Mouse (Mus musculus) kidney, postnatal 14 days (tissue): ENCODE measurements around the gene Fgd3.

ENCODE experiments used
- DNase-seq: peaks from one replicate; pipeline ENCODE4 v3.0.0; 2022; ENCODE audit warnings: mixed read lengths

The Fgd3 gene

DNA sequence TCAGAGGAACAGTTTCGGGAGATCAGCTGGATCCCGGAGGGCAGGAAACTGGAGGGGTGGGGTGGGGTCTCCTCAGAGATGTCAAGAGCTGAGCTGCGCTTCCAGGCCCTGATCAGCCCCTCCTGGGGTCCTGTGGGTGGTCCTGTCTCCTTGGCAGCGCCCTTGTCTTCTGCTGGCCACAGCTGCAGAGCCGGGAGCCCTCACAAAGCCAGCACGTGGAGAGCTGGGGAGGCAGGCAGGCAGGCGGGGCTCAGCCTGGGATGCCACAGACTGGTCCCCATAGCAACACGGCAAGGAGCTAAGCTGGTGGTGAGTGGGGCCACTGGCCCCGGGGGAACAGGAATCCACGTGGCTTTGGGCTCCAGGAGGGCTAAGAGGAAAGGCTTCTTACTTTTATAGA lies at the start of gene Fgd3:
Gene Fgd3 (minus strand): TSS at position 272 of the 400 bp plus-strand sequence.
- peak; percentile 49 for DNase-seq

DNA sequence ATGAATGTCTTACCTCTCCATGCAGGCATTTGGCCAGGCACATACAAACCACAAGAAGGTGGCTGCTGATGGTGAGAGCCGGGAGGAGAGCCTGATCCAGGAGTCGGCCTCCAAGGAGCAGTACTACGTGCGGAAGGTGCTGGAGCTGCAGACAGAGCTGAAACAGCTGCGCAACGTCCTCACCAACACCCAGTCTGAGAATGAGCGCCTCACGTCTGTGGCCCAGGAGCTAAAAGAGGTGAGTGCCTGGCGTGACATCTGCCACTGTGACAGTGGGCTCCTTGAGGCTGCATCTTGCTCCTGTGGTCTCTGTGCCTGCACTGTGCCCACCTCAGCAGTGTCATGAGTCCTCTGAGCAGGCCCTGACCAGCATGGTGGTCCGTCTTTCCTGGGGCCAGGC lies 49.3 kb upstream of the Fgd3 start:
- no peak for DNase-seq

- DNase-seq = no peak
Measured at GRCm38 (mm10) chr13:49367657-49368440, 47.7 kb upstream of the Fgd3 start.

GRCm38 (mm10) chr13:49364716-49365115 lies 44.6 kb upstream of the Fgd3 start:
- DNase-seq = no peak

- DNase-seq = no peak
Measured at GRCm38 (mm10) chr13:49362804-49363203, 42.7 kb upstream of the Fgd3 start.

GRCm38 (mm10) chr13:49362364-49362763 lies 42.3 kb upstream of the Fgd3 start:
- DNase-seq = no peak

GRCm38 (mm10) chr13:49360906-49361406 lies 40.8 kb upstream of the Fgd3 start:
- no peak for DNase-seq

DNA sequence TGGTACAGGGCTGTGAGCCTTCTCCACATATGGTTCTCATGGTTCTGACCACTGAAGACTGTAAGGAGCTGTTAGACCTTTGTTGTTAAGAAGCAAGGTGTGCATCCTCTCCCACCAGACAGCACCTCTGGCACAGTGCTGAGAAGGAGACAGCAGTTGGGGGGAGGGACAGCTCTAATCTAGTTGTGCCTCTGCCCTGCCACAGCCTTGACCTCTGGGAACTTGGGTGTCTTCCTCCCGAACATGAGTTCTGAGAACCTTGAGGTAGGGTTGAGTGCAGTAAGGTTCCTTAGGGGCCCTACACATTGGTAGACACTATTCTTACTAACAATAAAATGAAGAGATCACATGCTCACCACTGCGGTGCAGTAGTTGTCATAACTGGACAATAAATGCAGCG lies 38.1 kb upstream of the Fgd3 start:
- DNase-seq = no peak

- DNase-seq = no peak
Measured at GRCm38 (mm10) chr13:49357367-49358026, 37.4 kb upstream of the Fgd3 start.

DNA sequence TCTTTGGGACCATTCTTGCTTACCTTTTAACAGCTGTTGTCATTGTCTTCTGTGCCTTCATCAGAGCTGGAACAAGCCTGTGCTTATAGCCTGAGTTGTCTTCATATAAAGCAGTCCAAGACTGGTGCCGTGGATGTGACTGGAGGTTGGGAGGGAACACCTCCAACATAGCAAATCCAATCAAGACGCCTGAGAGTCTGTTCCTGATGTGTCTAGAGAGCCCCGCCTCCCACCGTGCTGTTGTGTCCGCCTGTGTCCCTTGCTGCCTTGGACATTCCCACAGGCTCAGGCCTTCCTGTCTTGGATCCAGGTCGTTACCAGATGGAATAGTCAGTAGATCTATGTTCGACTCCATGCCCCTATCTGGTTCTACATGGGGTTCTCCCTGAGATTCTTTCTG lies 36.0 kb upstream of the Fgd3 start:
- no peak for DNase-seq

DNA sequence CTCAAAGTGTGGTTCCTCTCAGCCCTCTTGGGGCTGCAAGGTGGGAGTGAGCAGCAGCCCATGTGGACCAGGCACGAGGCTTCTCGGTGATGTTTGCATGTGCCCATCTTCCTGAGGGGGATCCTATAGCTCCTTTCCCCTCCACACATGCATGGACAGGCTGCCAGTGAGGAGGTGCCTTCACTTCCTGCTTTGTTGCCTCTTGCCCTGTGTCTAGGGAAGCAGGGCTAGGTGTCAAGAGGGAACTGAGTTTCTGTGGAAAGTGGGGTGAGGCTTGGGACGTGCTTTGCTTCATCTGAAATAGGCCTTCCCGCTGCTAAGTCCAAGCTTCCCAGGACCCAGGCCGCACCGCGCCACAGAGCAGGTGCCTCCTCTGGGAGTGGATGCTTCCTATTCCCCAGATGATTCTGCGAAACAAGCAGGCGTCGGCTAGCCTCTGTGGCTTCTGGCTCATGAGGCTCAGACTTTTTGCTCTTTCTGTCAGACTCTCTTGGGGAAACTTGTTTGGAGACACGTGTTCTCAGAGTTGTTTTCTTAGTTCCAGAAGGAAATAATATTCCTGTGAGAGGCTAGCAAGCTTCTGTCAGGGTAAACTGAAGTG lies 35.5 kb upstream of the Fgd3 start:
- no peak for DNase-seq

DNA sequence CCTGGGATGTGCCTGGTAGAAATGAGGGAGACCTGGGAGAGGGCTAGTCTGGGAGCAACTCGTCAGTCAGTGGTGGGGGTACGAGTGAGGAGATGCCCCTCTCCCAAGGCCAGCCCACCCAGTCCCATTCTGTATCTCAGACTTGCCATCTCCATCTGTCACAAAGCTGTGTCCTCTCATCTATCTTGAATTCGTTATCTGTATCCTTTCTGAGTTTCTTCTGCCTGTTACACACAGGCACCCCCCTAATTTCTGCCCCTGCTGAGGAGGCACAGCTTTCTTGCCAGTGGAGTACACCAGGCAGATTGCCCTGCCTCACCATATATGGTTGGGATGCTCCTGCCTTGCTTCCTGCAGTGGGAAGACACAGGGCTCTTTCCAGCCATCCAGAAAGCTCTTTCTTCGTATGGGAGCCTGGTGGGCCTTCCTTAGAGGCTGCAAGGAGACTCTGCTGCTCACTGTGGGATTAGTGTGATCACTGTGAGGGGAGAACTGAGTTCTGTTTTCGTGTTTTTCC lies 33.9 kb upstream of the Fgd3 start:
- DNase-seq = no peak

GRCm38 (mm10) chr13:49353422-49353821 lies 33.3 kb upstream of the Fgd3 start:
- no peak for DNase-seq

DNA sequence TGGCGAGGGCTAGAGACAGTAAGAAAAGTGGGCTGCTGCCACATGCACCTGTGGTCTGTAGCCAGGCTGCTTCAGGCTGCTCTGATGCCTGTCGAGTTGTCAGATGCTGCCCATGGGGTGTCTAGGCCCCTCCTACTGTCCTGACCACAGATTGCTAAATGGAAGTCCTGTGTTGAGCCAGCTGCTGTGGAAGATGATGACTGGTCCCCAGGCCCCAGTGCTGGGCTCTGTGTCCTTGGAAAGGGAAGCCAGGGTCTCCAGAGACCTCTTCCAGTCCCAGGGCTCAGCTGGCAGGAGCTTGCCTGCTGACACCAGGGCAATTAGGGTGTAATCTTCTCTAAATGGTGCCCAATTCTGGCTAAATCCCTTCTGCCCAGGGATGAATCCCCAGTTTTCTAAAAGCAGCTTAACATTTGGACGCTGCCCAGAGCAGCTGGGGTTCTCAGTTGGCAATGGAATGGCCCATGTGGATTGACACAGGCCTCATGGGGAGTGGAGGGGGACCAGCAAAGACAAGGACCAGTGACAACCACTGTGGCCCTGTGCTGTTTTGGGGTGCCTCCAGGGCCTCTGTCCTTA lies 32.6 kb upstream of the Fgd3 start:
- DNase-seq = no peak

- DNase-seq = no peak
Measured at GRCm38 (mm10) chr13:49349836-49350505, 29.9 kb upstream of the Fgd3 start.

DNA sequence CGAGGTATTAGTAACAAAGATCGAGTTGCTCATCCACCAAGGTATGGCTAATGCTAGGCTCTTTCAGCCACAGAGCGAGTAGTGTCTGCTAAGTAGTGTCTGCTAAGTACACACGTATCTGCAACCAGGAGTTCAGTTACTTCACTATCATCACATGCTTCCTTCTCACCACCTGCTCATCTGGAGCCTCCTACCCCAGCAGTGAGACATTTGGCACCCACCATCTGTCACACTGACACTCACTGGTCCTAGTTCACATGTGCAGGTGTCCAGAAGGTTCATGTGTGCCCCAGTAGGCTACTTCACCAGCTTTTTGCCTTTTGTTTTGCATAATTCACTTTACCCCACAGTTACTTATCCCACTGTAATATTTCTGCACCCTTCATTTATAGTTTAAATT lies 29.2 kb upstream of the Fgd3 start:
- DNase-seq = no peak

GRCm38 (mm10) chr13:49348522-49348921 lies 28.4 kb upstream of the Fgd3 start:
- DNase-seq = no peak

GRCm38 (mm10) chr13:49345476-49345875 lies 25.4 kb upstream of the Fgd3 start:
- DNase-seq = peak; percentile 73

DNA sequence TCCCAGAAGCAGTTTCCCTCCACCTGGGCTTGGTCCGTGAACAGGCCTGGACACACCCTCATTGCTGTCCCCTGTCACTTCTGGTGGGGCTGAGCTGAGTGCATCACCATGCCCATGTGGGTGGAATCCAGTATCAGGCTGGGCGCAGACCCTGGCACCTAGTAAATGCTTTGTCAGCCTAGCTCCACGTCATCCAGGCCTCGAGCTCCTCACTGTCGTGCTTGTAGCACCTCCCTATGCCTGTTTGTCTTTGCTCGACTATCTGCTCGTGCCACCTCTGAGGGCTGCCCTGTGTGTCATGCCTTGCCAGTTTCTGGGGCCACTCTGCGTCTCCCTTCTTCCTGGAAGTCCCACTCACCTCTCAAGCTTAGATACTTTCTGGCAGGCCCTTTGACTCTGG lies 24.5 kb upstream of the Fgd3 start:
- DNase-seq = no peak

DNA sequence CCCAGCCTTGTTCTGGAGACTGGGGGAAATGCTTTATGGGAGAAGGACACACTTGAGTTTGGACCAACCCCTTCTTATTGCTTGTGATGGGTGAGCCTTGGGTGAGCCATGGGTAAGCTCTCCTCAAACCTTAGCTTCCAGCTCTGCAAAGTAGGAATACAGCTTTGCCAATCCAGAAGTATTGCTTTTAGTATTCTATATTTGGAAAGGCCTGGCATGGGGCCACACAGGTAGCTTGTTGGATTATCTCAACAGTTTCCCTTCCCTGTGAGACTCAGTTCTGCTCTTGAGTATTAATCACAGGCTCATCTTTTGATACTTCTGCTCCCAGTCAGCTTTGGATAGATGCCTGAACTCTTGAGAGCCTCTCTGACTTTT lies 22.6 kb upstream of the Fgd3 start:
- no peak for DNase-seq

- no peak for DNase-seq
Measured at GRCm38 (mm10) chr13:49341831-49342722, 22.0 kb upstream of the Fgd3 start.
